Mouse (Mus musculus): ENCODE data around the gene Otud3.

DNA sequence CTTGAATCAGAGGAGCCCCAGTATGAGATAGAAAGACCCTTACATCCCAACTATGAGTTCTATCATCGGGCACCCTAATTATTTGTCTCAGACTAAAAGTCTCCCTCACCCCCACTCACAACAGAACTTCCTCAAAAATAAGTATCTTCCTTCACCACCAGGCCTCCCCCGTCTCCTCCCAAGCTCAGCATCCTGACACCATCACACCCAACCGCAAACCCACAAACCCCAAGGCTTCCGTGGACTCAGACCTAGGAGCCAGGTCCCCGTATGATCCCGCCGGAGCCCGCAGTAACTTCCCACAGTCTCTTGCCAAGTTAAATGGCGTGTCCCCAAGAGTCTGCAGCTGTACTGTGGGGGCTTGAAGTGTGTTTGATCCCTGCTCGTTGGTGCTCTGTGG lies 56.2 kb downstream of the Otud3 start:
- TF ChIP-seq POLR2A (IDR thresholded peaks at IDR 0.05; ENCODE audit: low read depth, low read length): no peak
- TF ChIP-seq CTCF (IDR thresholded peaks at IDR 0.05; ENCODE audit: extremely low read depth, insufficient read depth, insufficient read length, insufficient replicate concordance): no peak
